In the genomic region with DNA sequence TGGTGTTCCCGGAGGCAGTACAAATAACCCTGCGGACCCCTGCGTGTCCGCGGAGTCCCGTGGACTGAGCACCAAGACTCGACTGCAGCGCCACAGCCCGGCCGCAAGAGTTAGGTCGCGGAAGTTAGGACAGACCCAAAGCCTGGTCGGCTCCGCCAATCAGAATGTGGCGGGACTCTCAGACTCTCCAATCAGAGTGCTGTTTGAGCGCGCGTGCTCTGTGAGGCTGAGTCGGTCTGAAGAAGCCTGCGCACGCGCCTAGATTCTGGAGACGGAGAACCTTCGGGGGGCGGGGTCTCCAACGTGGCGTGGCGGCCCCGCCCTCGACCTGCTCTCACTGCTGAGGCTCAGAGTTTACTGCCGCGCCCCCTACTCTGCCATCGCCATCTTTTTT, we compare ENCODE assay signal across 8 mouse cellular contexts. TPM values are rescaled to one million over a fixed set of nuclear protein-coding genes. Genes with fewer than 3 reads are reported as not detected.
DNase-seq lines count a peak whose midpoint lies in the region; ATAC-seq lines count a peak whose summit lies in the region.

A gene (minus strand): TSS at position 131 of the 394 bp plus-strand sequence.

- intact Hi-C loops in gastrocnemius, postnatal 14 days (cut with DNase I; ENCODE audit: low total_unique reads): no loop called here
- intact Hi-C loops in left cerebral cortex, postnatal 10 days (cut with DNase I): no loop called here

- peak; percentile 96 for ATAC-seq in inflammation-experienced regulatory T-cells, adult 6 months
- ATAC-seq in megakaryocyte-erythroid progenitor cell, adult 5-6 weeks (replicated peaks; ENCODE audit: low FRiP score, low TSS enrichment, poor library complexity, severe bottlenecking): peak; percentile 86

- peak; percentile 98 for DNase-seq in adrenal gland, adult (ENCODE audit: inconsistent age in 2 of 2, low spot score in 1 of 2)
- peak; percentile 100 for DNase-seq in embryo, embryonic 10.5 days (ENCODE audit: low spot score)
- peak; percentile 98 for DNase-seq in gastrocnemius, postnatal 14 days
- peak; percentile 98 to 99 for DNase-seq in left cerebral cortex, postnatal 10 days (ENCODE audit: extremely low spot score in 1 of 2, low spot score in 2 of 2)
- peak; percentile 97 for DNase-seq in right cerebral cortex, postnatal 25 days
- peak; percentile 96 to 97 for DNase-seq in urinary bladder, postnatal 4 days (ENCODE audit: low spot score in 2 of 2)

RNA-seq across cellular contexts. Expression of the gene that starts here (rescaled TPM):
- total RNA-seq in gastrocnemius, postnatal 14 days (2021): 10 to 100 TPM; 32.2 to 43.1 TPM
- 10 to 100 TPM; 48.6 to 86.1 (median 85.5) TPM for polyA plus RNA-seq in inflammation-experienced regulatory T-cells, adult 6 months (2017; shearing (Covaris generic))
- 10 to 100 TPM; 22.9 to 24.9 TPM for total RNA-seq in left cerebral cortex, postnatal 10 days (2021)
- total RNA-seq in megakaryocyte-erythroid progenitor cell, adult 5-6 weeks (2014; fragmentation: Nextera tagmentation): 161 and 205 TPM in 2 replicates
- 56.2 and 61.8 TPM in 2 replicates for total RNA-seq in megakaryocyte-erythroid progenitor cell, adult 5-6 weeks (2017)

Comparison
In these comparisons a context has a peak if more than half of its experiments do, and no peak if none do; other contexts are left out.
1. Peak in every context shown above with its lines: DNase-seq and ATAC-seq.